Mouse (Mus musculus): ENCODE data around the gene Igf2r.

Gene Igf2r

DNA sequence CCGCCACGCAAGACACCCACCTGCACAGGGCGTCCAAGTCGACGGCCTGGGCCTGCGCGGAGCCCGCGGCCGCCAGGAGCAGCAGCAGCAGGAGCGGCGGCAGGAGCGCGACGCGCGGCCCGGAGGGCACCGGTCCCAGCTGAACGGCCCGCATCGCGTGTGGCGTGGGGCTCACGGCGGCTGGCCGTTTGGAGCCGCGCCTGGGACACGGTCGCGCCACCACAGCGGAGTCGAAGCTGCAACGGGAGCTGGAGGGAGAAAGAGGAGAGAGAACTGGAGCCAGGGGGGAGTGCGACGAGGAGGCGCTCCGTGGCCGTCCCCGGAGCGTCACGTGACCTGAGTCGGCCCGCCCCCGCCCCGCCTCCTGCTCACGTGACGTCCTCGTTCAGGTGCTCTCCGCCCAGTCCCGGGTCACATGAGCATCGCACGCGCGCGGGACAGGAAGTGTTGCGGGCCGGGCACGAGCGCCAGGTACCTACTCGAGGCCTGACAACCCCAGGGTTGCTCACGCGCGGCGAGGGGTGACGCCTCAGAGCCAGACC, at the start of gene Igf2r:
TSS of gene Igf2r (minus strand) at position 285 of the 542 bp plus-strand sequence.
- peak; percentile 57 for DNase-seq (ENCODE audit: extremely low read depth, insufficient read length, low spot score)

DNA sequence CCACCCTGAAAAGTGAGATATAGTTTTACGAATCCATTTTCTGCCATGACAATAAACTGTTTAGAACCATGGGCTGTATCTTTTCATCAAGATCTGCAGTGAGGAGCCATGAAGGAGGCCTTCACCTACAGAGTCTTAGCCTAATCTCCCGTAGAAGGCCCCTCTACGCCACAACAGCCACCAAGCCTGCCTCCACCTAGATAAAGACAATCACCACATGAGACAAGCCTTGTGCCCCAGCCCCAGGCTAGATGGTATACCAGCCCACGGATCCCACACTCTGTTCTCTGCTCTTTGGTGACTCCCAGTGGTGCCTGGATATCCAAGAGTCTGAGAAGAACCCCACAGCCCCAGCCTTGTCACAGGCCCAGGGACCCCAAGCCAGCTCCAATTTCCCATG, 46.4 kb upstream of the Igf2r start:
- DNase-seq (ENCODE audit: extremely low read depth, insufficient read length, low spot score) = no peak

DNA sequence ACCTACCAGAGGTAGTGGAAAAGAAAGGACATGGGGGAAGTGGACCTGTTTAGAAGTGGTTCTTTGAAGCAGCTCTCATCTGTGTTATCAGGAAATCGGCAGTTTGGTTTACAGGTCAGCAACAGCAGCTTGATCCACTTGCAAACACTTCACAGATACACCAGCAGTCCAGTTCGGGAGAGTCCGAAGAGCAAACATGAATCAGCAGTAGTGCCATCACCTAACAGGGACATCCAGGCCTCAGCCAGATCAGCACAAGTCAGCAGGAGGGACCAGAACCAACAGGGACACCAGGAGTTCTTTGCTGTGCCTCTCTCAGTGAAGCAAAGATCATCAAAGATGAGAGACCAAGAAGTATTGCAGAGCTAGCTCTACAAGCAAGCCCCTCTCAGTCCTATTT, 45.0 kb upstream of the Igf2r start:
- no peak for DNase-seq (ENCODE audit: extremely low read depth, insufficient read length, low spot score)

DNA sequence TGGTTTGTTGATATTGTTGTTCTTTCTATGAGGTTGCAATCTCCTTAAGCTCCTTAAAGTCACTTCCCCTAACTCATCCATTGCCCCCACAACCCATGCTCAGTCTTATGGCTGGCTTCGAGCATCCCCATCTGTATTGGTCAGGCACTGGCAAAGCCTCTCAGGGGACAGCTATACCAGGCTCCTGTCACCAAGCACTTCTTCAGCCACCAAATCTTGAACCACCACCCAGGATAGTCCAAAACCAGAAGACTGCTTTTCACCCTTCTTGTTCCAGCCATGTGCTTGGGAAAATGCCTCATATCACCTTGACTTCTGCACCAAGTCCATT, 41.5 kb upstream of the Igf2r start:
- DNase-seq (ENCODE audit: extremely low read depth, insufficient read length, low spot score) = no peak

DNA sequence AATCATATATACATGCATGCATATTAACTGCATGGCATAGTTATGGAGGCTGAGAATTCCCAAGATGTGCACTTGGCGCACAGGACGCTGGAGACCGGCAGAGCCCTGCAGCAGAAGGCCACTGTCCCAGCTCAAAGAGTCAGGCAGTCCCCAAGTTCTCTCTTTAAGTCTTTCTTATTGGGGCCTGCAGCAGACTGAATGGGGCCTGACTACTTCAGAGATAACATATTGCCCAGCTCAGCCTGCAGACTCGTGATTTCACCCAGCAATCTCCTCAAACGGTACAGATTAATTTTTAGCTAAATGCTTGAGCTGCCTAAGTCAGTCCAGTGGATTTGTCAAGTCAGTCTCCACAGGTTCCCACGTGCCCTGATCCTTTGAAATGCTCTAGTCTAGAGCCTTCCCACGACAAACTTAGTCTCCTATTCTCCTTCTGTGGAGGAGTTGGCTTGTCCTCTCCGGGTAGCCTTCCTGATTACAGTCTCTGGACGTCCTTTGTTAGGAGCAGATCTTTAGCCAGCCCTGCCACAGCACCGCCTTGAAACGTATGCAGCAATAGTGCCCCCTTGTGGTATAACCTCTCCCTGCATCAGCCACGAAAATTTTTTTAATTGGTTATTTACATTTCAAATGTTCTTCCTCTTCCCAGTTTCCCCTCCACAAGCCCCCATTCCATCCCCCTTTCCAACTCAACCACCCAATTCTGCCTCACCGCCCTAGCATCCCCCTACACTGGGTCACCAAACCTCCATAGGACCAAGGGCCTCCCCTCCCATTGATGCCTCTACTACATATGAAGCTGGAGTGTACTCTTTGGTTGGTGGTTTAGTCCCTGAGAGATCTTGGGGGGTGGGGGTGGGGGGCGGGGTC, 40.9 kb upstream of the Igf2r start:
- peak; percentile 36 for DNase-seq (ENCODE audit: extremely low read depth, insufficient read length, low spot score)

DNA sequence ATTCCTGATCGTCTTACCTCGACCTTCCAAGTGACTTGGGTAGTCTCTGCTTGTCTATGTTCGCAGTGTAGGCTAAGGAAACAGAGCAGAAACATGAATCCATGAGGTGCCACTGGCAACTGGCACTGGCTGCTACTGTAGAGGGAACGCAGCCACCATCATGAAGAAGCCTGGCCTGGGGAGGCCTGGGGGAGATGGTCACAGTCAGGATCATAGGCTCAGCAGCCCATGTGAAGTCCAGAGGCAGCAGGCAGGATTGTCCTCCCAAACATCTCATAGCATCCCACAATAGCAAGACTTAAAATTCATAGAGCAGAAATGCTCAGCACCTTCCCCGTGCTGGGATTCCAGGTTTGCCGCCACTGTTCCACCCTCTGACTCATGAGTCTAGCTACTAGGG, 39.4 kb upstream of the Igf2r start:
- no peak for DNase-seq (ENCODE audit: extremely low read depth, insufficient read length, low spot score)

DNA sequence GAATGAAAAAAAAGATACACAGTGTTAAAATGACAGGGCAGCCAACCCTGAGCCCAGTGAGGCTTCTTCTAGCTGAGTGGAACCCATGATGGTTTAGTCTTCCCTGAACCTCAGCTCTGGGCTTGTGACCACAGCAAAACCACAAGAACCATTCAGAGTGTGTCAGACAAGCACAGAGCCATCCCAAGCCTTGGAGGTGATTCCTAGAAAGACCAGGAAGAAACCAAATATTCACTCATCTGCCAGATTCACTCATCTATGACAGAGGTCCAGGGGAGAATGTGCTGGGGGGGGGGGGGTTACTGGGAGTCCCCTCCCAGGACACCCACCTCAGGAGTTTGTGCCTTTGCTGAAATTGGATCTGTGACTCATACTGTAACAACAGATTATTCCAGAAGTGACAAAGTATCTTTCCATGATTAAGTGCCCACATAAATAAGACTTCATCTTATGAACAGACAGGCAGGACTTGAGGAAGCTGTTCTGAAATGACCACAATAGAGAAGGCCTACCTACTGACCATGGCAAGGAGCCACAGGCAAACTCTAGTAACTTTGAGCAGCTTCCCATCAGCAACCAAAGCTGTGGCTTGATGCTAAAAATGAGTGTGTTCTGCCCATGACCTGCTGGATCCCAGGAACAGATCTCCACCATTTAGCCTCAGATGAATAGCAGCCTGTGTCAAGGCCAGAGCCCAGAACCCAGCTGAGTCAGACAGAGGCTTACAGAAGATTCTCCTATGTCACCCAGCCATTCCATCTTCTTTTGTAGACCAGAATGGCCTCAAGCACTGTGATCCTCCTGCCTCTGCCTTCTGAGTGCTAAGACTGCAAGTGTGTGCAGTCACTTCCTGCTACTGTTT, 35.4 kb upstream of the Igf2r start:
- peak; percentile 43 for DNase-seq (ENCODE audit: extremely low read depth, insufficient read length, low spot score)

DNA sequence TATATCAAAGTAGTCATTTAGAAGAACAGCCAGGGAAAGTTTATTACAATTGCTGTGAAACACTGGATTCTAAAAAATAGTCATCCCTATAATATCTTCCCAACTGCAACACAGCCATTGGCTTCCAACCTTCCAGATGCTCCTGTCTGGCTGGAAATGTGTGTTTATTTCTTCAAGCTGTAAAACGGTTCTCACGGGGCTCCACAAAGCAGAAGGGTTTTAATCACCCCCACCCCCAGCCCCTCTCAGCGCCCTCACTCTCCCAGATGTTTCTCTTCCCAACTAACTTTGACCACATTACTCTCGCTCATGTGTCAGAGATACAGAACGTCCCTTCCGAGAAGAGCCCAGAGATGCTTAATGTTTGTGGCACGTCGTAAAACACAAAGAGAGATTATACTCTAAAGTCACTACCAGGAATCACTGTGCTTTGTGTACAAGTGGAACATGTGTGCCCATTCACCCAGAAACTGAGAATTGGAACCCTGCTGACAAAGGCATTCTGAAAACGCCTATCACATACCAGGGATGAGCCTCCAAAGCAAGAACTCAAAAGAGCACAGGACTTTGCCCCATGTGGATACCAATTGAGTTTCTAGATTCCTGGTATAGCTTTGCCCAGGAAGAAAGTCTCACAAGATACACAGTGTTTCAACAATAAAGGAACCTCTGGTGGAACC, 32.5 kb upstream of the Igf2r start:
- DNase-seq (ENCODE audit: extremely low read depth, insufficient read length, low spot score) = no peak

DNA sequence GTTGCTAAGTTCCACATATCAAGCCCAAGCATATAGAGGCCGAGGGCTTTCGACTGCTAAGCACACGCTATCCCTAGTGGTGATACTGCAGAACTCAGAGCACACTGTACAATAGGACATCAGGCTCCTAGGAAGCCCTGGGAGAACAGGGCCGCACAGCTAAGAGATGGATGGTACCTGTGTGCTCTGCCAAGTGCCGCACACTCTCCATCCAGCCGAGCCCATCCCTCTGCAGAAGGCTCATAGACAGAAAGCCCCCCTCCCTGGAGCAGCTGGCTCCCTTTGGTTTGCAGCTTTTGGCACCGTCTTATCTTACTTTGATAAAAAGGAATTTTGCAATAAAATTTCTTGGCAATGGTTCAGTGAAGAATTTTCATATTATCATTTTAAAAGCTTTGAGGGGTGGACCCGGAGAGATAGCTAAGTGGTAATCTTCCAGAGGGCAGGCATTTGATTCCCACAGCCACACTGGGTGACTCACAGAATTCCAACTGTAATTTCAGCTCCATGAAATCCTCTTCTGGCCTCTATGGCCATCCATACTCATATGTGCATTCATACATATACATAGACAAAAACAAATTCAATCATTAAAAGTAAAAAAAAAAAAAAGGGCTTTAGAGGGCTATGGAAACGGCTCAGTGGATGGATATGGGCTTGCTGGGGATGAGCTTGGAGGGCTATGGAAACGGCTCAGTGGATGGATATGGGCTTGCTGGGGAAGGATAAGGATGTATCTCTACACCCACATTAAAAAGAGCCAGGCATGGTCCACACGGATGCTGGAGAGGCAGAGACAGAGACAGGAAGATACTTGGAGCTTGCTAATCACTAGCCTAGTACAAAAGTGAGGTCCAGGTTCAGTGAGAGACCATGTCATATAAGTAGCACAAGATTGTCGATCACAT, 30.2 kb upstream of the Igf2r start:
- DNase-seq (ENCODE audit: extremely low read depth, insufficient read length, low spot score) = no peak

DNA sequence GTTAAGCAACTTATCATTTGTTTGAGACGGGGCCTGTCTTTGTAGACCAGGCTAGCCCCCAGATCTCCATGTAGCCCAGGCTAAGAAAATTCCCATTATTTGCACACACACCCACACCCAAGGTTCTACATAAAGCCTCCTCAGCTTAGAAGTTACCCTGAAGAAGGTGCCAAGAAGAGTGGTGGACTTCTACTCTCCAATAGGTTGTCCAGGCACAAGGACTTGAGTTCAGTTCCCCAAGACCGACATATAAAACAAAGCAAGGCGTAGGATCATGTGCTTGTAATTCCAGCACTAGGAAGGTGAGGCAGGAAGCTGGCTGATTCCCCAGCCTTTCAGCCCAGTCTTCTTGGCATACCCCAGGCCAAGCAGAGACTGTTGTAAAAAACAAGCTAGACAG, 29.1 kb upstream of the Igf2r start:
- DNase-seq (ENCODE audit: extremely low read depth, insufficient read length, low spot score) = no peak

DNA sequence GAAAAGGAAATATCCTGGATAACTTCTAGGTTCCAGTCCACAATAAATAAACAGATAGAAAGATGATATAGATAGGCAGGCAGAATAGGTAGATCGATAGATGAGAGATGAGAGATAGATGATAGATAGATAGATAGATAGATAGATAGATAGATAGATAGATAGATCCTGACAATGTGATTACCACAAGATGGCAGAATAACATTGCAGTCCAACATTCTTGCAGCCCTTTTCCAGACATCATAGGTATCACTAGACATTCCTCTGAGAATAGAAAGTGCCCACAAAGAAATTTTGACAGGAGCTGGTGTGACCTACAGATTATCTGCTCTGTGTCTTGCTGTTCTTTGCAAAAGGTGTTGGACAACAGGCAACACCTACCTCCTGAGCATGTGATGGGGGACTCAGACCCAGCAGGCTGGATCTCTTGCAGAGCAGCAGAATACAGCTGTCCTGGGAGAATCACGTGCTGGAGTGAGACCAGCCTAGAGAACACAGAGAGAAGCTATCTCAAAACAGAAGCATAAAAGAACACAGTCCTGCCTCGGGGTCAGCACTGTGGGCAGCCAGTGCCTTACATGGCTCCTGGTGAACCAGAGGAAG, 28.1 kb upstream of the Igf2r start:
- DNase-seq (ENCODE audit: extremely low read depth, insufficient read length, low spot score) = no peak

DNA sequence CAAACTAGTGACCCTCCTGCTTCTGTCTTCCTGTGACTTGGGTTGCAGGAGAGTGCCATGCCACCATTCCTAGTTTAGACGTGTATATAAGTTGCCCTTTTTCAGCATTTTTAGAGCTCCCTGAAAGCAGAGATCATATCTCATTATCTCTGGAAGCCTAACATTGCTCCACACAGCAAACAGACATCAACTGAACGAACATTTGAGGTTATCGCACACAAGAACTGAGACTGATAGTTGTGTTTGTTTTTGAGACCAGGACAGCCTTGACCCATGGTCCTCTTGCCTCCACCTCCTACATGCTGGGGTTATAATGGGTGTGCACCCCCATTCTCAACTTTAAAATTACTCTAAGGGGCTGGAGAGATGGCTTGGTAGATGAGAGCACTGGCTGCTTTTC, 27.2 kb upstream of the Igf2r start:
- DNase-seq (ENCODE audit: extremely low read depth, insufficient read length, low spot score) = no peak

DNA sequence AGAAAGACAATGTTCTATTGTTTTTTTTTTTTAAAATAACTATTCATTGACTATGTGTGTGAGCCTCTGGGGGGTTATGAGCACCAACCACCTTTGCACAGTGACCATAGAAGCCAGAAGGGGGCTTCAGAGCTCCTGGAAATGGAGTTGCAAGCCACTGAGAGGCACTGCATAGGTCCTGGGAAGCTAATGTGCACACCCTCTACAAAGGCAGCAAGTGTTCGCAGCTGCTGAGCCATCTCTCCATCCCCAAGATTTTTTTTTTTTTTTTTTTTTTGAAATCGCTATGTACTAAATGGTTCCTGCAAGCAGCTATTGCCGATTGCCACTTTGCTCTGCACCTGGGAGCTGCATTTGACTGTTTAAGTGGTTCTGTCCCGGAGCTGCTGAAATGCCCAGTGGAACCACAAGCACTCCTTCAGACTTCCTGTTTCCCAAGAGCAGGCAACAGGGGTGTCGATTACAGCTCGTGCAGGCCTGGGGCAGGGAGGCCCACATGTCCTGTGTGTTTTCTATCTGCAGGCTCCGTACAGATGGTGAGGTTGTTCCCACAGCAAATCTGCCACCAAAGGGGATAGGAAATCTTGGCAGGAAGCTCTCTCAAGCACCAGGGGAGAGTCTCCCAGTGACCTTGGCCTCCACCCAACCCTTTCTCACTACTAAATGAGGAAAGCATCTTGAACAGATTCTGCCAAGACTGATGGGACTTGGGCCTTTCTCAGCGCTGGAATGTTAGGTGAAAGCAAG, 24.4 kb upstream of the Igf2r start:
- peak; percentile 74 for DNase-seq (ENCODE audit: extremely low read depth, insufficient read length, low spot score)

DNA sequence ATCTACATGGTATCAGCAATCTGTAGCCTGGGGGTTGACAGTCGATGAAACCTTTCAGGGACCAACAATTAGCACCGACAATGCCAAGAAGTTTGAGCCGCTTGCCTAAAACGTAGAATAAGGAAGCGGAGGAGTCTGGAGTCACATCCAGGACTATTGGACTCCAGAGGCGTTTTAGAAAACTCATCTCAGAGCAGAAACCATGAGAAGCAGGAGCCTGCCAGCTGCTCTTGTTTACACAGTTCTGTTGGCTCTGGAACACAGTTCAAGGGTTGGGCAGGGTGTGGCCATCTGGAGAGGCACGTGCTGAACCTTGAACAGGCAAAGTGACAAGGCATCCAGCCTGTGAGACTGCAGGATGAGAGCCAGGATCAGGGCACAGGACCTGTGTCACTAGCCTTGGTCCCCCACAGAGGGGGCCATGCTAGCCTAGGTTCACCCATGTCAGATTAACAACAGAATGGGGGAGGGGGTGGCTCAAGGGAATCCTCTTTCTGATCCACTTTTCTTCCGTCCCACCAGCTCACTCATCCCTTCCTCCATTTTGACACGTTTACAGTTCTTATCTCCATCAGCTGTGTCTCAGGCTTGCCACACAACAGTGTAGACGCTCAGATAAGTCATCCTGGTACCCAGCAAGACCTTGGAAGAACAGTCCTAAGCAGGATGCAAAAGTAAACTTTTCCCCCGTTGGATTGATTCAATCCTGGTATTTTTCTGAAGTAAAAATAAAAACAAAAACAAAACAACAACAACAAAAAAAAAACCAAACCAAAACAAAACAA, 23.1 kb upstream of the Igf2r start:
- peak; percentile 35 for DNase-seq (ENCODE audit: extremely low read depth, insufficient read length, low spot score)

DNA sequence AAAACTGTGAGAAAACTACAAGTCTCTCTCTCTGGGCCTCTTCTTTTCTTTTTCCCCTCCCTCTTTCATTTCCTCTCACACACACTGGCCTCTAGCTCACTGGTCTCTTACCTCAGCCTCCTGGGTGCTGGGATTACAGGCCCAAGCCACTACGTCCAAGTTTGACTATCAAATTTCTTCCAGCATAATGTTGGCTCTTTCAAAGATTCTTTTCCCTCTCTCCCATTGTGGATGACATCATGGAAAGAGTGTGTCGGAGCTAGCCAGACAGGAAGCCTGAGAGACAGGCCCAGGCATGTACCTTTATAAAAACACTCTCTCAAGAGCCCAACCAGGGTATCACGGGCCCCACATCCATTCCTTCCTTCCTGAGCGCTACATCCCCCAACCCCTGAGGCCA, 22.0 kb upstream of the Igf2r start:
- peak; percentile 64 for DNase-seq (ENCODE audit: extremely low read depth, insufficient read length, low spot score)

DNA sequence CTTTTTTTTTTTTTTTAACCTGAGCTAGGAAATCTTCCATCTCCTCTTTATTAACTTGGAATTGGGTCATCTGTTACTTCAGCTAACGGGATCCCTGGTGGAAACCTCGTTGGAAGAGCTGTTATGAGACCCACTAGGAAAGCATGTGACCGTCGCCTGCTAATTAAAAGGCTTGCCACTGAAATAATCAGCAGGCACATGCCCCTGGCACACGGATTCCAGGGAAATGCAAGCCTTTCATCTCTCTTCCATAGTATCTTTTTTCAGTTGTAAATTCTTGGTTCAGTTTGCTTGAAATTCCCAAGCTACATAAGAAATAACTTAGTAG, 21.6 kb upstream of the Igf2r start:
- DNase-seq (ENCODE audit: extremely low read depth, insufficient read length, low spot score) = no peak

DNA sequence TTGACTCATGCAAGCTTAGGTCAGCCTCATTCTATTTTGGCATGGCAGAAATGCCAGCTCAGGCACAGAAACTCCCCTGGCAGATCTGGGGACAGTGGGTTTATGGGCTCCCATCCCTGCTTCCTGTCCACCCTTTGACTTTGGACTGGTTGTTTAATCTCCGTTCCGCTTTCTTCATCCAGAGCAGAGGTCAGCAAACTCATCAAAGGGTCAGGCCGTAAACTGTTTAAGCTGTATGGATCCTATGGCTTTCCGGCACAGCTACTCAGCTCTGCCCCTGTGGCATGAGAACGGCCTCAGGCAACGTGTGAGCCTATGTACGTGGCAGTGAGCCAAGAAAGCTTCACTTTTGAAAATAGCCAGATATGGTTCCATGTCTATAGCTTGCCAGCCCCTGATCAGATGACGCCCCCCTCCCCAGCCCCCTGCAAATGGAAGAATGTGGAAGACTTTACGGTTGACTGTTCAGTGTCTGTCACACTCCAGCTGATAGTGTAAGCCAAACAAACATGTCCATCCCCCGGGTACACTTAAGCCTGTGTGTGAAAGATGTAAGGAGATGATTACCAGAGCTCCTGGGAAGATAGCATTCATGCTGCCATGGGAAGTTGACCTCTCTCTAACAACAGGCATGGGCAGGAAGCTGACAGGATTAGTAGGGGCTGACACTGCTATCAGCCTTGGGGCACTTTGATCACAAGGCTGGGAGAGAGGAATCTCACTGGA, 21.1 kb upstream of the Igf2r start:
- peak; percentile 32 for DNase-seq (ENCODE audit: extremely low read depth, insufficient read length, low spot score)
